Mouse (Mus musculus): Measurements from ENCODE around the gene Cacnb3.
A peak's percentile ranks its signal among the peaks of the same experiment; 100 is the strongest.

The Cacnb3 gene

DNA sequence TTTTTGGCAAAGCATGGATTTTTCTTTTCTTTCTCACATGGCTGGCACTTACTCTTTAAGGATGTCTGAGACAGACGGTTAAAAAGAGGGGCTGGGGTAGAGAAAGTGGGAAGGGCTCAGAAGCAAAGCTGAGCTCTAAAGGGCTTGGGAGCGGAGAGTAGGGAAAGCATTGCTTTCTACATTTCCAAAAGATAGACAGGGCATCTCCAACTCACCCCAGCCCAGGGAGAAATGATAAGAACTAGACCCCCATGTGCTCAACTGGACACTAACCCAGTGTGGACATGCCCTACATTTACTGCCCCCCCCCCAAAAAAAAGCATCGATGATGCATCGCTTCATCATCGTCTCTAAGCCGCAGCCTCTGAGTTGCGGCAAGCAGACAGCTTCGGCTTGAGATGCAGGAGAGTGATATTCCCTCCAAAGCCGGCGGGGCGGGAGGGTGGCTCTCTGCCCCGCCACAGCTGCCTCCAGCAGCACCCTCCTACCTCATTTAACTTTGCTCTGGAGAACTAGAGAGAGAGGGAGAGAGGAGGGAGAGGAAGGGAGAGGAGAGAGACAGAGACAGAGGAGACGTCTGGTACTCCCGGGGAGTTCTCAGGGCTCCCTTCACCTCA is 45.1 kb downstream of the Cacnb3 start:
- DNase-seq (ENCODE audit: low spot score) = no peak

DNA sequence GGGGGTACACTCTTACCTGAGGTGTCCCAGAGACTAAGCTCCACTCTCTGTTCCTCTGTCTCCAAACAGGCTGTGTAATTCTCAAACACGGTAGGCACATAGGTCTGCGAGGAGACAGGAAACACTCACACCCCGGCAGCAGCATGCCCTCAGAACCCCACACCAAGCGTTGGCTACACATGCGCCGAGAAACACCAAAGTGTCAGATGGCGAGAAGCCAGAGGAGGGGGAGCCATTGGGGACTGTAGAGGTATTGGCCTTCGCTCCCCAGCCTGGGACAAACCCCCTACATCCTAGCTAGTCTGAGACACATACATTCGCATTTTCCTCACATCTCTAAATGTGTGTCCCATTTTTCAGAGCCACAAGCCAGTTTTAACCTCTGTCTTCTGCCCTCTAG is 45.8 kb downstream of the Cacnb3 start:
- no peak for DNase-seq (ENCODE audit: low spot score)

DNA sequence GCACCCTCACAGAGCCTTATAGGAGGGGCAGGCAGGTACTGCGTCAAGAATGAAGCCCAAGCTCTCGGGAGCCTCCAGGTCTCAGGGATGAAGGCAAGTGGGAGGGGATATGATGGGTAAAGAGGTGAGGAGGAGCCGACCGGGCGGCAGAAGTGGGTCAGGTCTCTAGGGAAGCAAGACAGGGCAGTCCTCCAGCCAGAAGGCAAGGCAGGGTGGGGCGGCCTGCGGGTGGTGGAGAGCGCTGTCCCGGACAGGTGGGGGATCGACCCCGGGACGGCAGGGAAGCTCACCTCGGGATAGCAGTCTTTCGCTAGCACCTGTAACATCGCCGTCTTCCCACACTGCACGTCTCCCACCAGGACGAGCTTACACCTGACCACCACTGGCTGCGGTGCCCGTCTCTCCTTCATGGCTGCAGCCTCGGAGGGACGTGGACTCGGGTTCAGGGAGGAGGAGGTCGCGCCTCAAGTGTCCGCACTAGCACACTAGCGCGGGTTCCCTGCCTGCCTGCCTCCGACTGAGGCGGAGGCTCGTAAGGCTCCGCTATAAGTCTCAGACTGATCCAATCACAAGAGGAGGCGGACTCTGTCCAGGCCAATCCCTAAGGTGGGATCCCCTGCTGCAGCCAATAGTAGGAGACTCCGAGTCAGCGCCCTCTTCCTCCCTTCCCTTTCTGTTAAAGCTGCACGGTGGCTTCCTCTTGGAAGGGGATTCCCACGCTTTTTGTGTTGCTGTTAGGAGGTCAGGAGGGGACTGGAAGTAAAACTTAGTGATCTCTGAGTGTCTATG is 46.5 kb downstream of the Cacnb3 start, which contains the start of gene Rnd1:
Gene Rnd1, minus strand, starts transcription at position 522 of the 789 bp plus-strand sequence.
- peak; percentile 58 for DNase-seq (ENCODE audit: low spot score)

DNA sequence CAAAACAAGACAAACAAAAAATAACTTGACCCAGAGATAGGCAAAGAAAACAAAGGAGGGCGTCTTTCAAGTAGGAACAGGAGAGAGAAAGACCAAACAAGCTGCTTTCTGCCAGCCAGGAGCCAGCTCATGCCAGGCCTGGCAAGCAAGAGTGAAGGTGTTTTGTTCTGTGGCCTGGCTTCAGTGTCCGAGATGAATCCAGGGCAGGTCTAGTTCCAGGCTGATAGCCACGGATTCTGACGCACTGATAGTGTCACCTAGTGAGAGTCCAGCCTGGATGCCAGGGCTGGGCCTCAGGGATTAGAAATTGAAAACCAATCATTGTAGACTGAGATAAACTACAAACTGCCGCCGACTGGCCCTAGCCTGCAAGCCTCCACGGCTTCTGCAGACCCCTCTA is 47.3 kb downstream of the Cacnb3 start:
- DNase-seq (ENCODE audit: low spot score) = no peak

DNA sequence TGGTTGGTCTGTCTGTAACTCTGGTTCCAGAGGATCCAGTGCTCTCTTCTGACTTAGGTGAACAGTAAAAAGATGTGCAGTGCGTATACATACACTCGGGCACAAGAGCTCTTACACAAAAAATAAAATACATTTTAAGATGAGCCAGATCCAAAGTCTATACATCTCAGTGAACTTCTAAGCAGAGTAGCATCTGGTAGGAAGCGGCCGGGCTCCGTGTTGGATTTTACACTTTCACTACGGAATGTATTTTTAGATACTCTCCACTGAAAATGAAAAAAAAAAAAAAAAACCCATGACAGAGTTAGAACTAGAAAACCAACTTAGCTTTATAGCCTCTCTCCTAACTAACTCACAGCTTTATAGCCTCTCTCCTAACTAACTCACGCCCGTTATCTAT is 50.0 kb downstream of the Cacnb3 start:
- DNase-seq (ENCODE audit: low spot score) = no peak

DNA sequence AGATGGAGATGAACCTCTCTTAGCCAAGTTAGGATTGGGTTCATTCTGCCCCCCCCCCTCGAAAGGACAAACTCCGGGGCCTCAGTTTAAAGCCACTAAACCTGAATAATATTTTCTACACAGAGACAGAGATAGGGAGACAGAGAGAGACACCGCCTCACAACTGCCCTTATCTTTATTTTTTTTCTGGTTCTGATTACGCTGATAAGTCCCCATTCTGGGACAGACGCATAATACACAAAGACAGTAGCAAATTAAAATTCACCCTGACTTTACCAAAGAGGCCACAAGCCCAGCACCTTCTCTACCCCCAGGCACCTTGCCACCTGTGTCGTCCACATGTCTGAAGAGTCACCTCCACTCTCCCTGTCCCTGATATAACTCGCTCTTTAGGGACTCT is 51.0 kb downstream of the Cacnb3 start:
- DNase-seq (ENCODE audit: low spot score) = no peak

DNA sequence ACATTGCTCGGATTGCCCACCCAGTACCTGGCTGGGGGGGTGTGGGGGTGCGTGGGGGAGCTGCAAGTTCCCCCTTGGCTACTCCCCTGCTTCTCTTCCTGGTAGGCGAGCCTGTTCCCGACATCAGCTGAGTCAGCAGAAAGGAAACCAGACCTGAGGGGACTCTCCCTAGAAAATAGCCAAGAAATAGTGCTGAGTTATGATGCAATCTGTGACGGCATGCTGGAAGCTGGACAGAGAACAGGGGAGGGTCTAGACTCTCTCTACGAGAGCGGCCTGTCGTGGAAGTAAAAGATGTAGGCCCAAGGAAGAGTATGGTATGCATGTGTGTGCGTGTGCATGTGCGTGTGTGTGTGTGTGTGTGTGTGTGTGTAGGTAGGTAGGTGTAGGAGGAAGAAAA is 52.5 kb downstream of the Cacnb3 start:
- DNase-seq (ENCODE audit: low spot score) = no peak

DNA sequence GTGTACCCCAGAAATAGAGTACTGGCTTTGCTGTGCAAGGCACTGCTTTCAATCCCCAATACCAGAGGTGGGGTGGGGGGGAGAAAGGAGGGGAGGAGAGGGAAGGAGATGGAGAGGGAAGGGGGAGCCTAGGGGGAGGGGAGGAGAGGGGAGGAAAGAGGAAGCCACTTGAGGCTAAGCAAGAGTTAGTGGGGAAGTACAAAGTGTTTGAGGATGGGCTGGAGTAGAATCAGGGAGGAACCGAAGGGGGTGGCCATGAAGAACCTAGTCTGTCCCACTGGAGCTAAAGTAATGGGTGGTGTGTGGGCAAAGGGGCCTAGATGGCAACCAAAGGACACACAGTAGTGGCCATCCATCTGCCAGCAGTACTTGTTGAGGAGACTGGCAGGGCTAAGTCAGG is 53.1 kb downstream of the Cacnb3 start:
- DNase-seq (ENCODE audit: low spot score) = no peak

DNA sequence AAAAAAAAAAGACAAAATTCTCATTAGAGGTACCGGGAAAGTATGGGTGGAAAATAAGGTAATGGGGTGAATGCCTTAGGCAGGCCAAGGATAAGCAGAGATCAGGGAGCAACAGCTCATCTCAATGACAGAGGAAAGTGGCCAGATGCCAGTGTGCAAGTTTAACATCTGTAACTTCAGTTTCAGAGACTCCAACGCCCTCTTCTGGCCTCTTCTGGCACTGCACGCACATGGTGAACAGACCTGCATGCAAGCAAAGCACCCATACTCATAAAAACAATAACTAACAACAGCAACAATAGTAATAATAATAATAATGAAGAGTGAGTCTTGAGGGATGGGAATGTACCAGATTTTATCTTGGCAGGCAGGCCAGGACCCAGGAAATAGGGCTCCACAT is 55.3 kb downstream of the Cacnb3 start:
- no peak for DNase-seq (ENCODE audit: low spot score)

DNA sequence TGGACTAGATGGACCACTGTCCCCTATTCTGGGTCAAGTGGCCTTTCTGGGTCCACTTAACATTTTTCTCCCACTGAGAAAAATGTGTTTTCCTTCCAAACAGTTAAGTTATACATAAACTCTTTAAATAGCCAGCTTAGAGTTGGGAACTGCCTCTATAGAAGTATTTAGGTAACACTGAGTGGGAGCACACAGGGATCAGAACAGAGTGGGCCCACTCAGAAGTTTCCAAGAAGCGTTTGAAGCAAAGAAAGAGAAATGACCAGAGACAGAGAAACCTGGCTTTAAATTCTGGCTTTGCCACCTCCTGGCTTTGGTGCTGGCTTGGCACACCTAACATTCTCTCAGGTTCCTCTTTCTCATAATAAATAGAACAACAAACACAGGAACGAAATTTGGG is 59.0 kb downstream of the Cacnb3 start:
- no peak for DNase-seq (ENCODE audit: low spot score)

DNA sequence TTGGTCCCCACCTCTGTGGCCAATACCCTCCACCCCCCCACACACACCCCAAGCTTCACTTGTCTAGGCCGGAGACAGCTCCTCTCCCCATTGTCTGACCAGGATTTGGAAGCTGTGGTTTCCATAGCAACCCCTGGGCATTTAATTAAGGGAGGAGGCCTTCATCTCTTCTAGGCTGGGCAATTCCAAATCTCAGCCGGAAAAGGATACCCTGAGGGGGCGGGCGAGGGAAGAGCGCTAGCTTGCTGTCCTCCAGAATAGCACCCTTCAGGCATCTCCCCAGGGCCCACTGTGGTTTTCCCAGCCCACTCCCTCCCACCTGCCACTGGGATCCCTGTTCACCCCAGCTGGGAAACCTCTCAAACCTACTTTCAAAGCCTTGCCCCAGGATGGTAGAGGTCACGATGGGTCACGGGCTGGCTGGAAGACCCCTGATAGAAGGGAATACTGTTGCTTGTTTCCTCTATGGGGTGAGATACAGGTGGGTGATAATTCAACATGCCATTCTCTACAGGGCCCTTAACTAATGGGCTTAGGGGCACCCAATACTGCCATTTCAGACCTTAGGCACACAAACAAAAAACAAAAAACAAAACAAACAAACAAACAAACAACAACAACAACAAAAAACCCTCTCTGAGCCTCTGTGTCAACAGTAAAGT is 61.0 kb downstream of the Cacnb3 start:
- DNase-seq (ENCODE audit: low spot score) = no peak

DNA sequence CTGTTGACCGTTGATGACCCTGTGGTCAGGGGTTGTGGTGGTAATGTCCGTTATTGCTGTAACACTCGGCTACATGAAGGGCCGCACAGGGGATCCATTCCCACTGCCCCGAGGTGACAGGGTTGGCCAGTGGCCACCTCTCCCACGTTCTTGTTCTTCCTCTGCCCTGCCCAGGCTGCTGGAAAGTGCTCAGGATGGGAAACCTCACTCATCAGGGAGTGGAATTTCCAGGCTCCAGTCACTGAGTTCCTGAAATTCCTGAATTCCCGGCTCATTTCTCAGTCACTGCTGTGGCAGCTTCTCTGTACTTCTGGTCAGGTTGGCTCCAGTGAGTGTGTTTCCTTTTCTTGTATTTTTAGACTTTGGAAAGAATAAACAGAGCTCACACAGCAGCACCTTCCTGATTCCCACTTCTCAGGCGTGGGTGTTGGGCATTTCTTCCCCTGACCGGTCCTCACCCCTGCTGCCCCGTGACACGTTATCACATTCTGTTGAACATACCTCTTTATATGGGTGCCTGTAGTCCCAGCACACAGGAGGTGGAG is 61.6 kb downstream of the Cacnb3 start:
- DNase-seq (ENCODE audit: low spot score) = no peak

Measured in ovary, postnatal 14 days (tissue).